Mouse (Mus musculus): Measurements from ENCODE around the gene Dab2ip. TPM values are rescaled to one million over a fixed set of nuclear protein-coding genes. Genes with fewer than 3 reads are reported as not detected.

The Dab2ip gene
- polyA plus RNA-seq, 1 experiment from 2014 or later, result 41.4 TPM

- Histone ChIP-seq H3K4me3 (replicated peaks; ENCODE audit: low read depth, low read length) (no peak overlapping the region), H3K9ac (ENCODE audit: low read depth, low read length) (no peak overlapping the region), H3K36me3 (ENCODE audit: insufficient read depth, low read length) (no peaks in the 10 kb centered on the region), H3K4me1 (replicated peaks; ENCODE audit: insufficient read depth, low read length) (peaks cover 35% of the 10 kb centered on the region), H3K9me3 (replicated peaks; ENCODE audit: low read length) (no peaks in the 10 kb centered on the region), H3K27ac (no peak overlapping the region), H3K27me3 (ENCODE audit: insufficient read depth, low read length) (no peaks in the 10 kb centered on the region), H3K4me2 (ENCODE audit: low read length) (no peak overlapping the region)
- WGBS, result 57% methylated on average over 4 of the region's 4 CpGs
- no peak for TF ChIP-seq CTCF (IDR thresholded peaks at IDR 0.05; ENCODE audit: low read depth)
- DNase-seq (ENCODE audit: low spot score) (no peak), ATAC-seq (replicated peaks; ENCODE audit: low FRiP score, low read depth) (no peak)
Observed at GRCm38 (mm10) chr2:35615366-35615765, 57.3 kb downstream of the Dab2ip start.

- H3K4me3 ChIP-seq (replicated peaks; ENCODE audit: low read depth, low read length), result no peak overlapping the region
- ATAC-seq (replicated peaks; ENCODE audit: low FRiP score, low read depth), result no peak
- no peaks in the 10 kb centered on the region for H3K36me3 ChIP-seq (ENCODE audit: insufficient read depth, low read length)
- DNase-seq (ENCODE audit: low spot score), result no peak
- peak; percentile 41 for TF ChIP-seq CTCF (IDR thresholded peaks at IDR 0.05; ENCODE audit: low read depth)
- no peaks in the 10 kb centered on the region for H3K27me3 ChIP-seq (ENCODE audit: insufficient read depth, low read length)
- H3K4me2 ChIP-seq (ENCODE audit: low read length), result no peak overlapping the region
- H3K27ac ChIP-seq, result no peak overlapping the region
- H3K9ac ChIP-seq (ENCODE audit: low read depth, low read length), result no peak overlapping the region
- WGBS, result 68% methylated on average over 2 of the region's 2 CpGs
- peaks cover 36% of the 10 kb centered on the region for H3K4me1 ChIP-seq (replicated peaks; ENCODE audit: insufficient read depth, low read length)
- no peaks in the 10 kb centered on the region for H3K9me3 ChIP-seq (replicated peaks; ENCODE audit: low read length)
Observed at GRCm38 (mm10) chr2:35615977-35616376, 57.9 kb downstream of the Dab2ip start.

- Histone ChIP-seq H3K27ac (0 out of 2 replicates have a peak overlapping the region, but pooled peaks have one; percentile 6), H3K9ac (ENCODE audit: low read depth, low read length) (no peak overlapping the region), H3K4me2 (ENCODE audit: low read length) (no peak overlapping the region), H3K4me1 (replicated peaks; ENCODE audit: insufficient read depth, low read length) (peaks cover 44% of the 10 kb centered on the region), H3K4me3 (replicated peaks; ENCODE audit: low read depth, low read length) (no peak overlapping the region), H3K9me3 (replicated peaks; ENCODE audit: low read length) (no peaks in the 10 kb centered on the region), H3K36me3 (ENCODE audit: insufficient read depth, low read length) (no peaks in the 10 kb centered on the region), H3K27me3 (ENCODE audit: insufficient read depth, low read length) (no peaks in the 10 kb centered on the region)
- peak; percentile 49 for DNase-seq (ENCODE audit: low spot score)
- TF ChIP-seq CTCF (IDR thresholded peaks at IDR 0.05; ENCODE audit: low read depth), result no peak
- no peak for ATAC-seq (replicated peaks; ENCODE audit: low FRiP score, low read depth)
- WGBS, result 50% methylated on average over 6 of the region's 6 CpGs
Observed at GRCm38 (mm10) chr2:35616891-35617658, 59.0 kb downstream of the Dab2ip start.

GRCm38 (mm10) chr2:35618981-35619380, 60.9 kb downstream of the Dab2ip start:
- Histone ChIP-seq H3K4me3 (replicated peaks; ENCODE audit: low read depth, low read length) (no peak overlapping the region), H3K4me1 (replicated peaks; ENCODE audit: insufficient read depth, low read length) (peaks cover 49% of the 10 kb centered on the region), H3K4me2 (ENCODE audit: low read length) (no peak overlapping the region), H3K27ac (no peak overlapping the region), H3K9me3 (replicated peaks; ENCODE audit: low read length) (no peaks in the 10 kb centered on the region), H3K36me3 (ENCODE audit: insufficient read depth, low read length) (no peaks in the 10 kb centered on the region), H3K9ac (ENCODE audit: low read depth, low read length) (no peak overlapping the region), H3K27me3 (ENCODE audit: insufficient read depth, low read length) (no peaks in the 10 kb centered on the region)
- WGBS, result 60% methylated on average over 7 of the region's 7 CpGs
- TF ChIP-seq CTCF (IDR thresholded peaks at IDR 0.05; ENCODE audit: low read depth), result no peak
- ATAC-seq (replicated peaks; ENCODE audit: low FRiP score, low read depth) (no peak), DNase-seq (ENCODE audit: low spot score) (no peak)

- no peak for TF ChIP-seq CTCF (IDR thresholded peaks at IDR 0.05; ENCODE audit: low read depth)
- H3K27ac ChIP-seq, result no peak overlapping the region
- DNase-seq (ENCODE audit: low spot score), result peak; percentile 58
- WGBS, result 40% methylated on average over 2 of the region's 2 CpGs
- no peak for ATAC-seq (replicated peaks; ENCODE audit: low FRiP score, low read depth)
- no peaks in the 10 kb centered on the region for H3K36me3 ChIP-seq (ENCODE audit: insufficient read depth, low read length)
- H3K4me2 ChIP-seq (ENCODE audit: low read length), result no peak overlapping the region
- no peaks in the 10 kb centered on the region for H3K27me3 ChIP-seq (ENCODE audit: insufficient read depth, low read length)
- no peak overlapping the region for H3K4me3 ChIP-seq (replicated peaks; ENCODE audit: low read depth, low read length)
- peaks cover 49% of the 10 kb centered on the region for H3K4me1 ChIP-seq (replicated peaks; ENCODE audit: insufficient read depth, low read length)
- no peaks in the 10 kb centered on the region for H3K9me3 ChIP-seq (replicated peaks; ENCODE audit: low read length)
- H3K9ac ChIP-seq (ENCODE audit: low read depth, low read length), result no peak overlapping the region
Observed at GRCm38 (mm10) chr2:35619532-35619931, 61.5 kb downstream of the Dab2ip start.

- WGBS, result 23% methylated on average over 7 of the region's 7 CpGs
- DNase-seq (ENCODE audit: low spot score) (peak; percentile 66), ATAC-seq (replicated peaks; ENCODE audit: low FRiP score, low read depth) (no peak)
- TF ChIP-seq CTCF (IDR thresholded peaks at IDR 0.05; ENCODE audit: low read depth), result no peak
- Histone ChIP-seq H3K4me1 (replicated peaks; ENCODE audit: insufficient read depth, low read length) (peaks cover 51% of the 10 kb centered on the region), H3K4me3 (replicated peaks; ENCODE audit: low read depth, low read length) (no peak overlapping the region), H3K27me3 (ENCODE audit: insufficient read depth, low read length) (no peaks in the 10 kb centered on the region), H3K27ac (no peak overlapping the region), H3K4me2 (ENCODE audit: low read length) (peak overlapping the region; percentile 21), H3K9me3 (replicated peaks; ENCODE audit: low read length) (no peaks in the 10 kb centered on the region), H3K9ac (ENCODE audit: low read depth, low read length) (no peak overlapping the region), H3K36me3 (ENCODE audit: insufficient read depth, low read length) (no peaks in the 10 kb centered on the region)
Observed at GRCm38 (mm10) chr2:35620364-35621224, 62.5 kb downstream of the Dab2ip start.

Data from kidney, postnatal 0 days (tissue).